Mouse (Mus musculus) gastrocnemius, postnatal 10 days (tissue): ENCODE data around the gene Pappa2. TPM values are rescaled to one million over a fixed set of nuclear protein-coding genes. Genes with fewer than 3 reads are reported as not detected.
A peak's percentile ranks its signal among the peaks of the same experiment; 100 is the strongest.

ENCODE experiments used
- DNase-seq: peaks from one replicate; pipeline ENCODE4 v3.0.0; 2021; ENCODE audit warnings: mixed read lengths
- total RNA-seq, 2 experiments: library from RNA; stranded (reverse); gene quantifications; 2 replicates each; pipeline ENCODE4 v1.2.3; 2021

Gene Pappa2
- total RNA-seq, 2 experiments from 2014 or later: 0.31 to 1.0 TPM

DNA sequence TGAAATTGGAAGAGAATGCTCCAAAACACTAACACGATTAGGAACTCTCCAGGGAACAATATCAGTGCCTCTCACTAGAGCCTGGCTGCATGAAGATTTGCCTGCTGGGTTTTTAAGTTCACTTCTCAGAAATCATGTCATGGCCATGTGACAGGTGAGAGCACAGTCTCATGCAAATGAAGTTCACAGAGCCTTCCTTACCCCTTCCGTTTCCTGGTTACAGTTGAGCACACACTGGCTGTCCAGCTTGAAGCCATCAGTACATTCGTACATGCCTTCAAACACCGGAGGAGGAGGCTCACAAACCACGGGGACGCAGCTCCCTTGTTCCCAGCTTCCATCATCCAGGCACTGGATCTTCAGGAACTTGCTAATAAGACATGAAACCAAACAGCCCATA, 215.6 kb downstream of the Pappa2 start:
- no peak for DNase-seq

DNA sequence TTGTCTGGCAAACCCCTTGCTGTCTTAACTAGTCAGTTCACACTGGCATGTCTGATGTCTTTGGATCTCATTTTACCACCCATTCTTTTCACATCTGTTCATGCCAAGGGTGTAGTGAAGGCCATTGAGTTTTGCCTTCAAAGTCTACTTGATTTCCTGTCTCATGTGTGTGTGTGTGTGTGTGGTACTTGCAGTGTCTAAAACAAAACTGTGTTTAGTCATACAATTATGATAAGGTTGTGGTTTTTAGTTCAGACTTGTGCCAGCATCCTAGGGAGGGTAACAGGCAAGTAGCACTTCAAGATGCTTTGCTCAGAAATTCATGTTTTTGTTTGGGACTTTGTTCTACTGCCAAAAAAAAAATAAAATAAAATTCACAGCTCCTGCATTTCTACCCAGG, 216.1 kb downstream of the Pappa2 start:
- no peak for DNase-seq

DNA sequence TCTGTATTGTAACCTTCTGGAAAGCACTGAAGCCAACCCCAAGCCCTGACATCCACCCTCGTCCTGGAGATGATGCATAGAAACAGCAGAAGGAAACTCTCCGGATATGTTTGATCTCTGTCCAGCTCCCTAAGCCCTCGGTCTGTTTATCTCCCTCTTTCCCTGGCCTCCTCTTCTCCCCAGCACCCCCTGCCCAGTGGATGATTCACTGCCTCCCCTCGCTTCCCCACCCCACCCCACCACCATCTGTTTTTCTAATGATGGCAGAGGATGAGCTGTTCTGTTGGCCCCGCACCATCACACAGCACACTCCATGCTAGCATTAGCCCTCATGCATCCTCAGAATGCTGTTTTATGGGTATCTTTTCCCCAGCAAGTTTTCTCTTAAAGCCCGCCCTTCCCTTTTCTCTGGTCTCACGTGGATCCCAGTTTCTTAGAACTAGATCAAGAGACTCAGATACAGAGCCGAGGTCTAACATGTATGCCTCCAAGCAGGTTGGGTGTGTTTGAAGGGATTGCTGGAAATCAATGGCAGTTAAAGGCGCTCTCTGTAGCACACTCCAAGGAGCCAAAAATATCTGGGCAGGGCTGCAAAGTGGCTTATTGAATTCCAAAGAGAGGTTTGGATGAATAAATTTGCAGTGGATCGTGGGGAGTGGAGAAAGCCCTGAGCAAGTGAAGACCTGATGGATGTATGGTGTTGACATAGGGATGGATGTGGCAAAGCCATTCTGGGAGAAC, 231.8 kb downstream of the Pappa2 start:
- peak; percentile 15 for DNase-seq

DNA sequence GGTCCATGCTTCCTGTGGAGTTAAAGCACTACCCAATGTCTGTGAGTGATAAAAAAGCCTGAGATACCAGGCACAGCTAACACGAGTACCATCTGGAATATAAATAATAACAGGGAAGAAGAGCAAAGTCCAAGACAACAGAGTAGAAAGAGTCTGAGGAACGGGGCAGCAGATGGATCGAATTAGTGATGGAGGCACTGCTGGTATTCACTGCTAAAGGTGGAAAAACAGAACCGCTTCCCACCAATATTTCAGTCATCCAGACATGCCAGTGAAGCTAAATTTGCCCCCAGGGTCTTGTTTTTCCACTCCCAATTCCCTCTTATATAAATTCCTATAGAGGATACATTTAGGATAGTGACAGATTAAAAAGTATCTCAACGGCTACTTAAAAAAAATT, 238.8 kb downstream of the Pappa2 start:
- DNase-seq: no peak

DNA sequence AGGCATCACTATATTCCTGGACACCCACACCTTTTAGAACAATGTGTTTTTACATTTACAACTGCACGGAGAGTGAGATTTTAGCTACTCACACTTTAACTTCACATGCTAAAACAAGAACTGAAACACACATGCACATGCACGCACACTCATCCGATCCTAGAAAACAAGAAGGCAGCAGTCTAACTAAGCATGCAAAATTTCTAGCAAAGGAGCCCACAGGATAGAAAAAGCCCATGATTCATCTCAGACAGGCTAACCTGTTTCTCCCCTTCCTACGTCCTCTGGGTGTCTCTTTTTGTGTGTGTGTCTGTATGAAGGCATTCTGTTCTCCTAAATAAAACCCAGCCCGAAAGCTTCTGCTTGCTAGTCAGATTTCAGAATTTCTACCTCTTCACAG, 239.3 kb downstream of the Pappa2 start:
- DNase-seq: no peak

DNA sequence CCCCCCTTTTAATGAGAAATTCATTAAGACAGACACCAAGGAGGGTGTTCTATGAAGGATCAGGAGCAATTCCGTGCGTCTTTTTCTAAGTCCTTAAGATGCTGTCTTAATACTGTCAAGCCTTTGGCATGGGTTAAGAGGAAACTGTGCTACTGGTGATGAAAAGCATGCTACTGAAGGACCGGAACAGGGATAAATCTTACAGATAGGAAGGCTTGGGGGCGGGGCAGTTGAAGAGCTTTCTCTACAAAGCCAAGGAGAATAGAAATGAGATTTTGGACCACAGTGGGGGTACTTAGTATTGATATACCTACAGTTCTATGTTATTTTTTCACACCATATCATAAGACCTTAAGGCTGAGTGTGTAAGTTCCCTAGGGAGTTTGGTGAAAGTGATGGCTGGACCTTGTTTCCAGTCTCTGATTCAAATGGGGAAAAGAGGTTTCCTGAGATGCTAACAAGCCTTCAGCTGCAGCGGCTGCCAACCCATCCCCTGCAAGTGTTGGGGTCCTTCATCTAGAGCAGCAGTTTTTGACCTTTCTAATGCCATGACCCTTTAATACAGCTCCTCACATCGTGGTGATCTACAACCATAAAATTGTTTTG, 240.0 kb downstream of the Pappa2 start:
- DNase-seq: no peak

DNA sequence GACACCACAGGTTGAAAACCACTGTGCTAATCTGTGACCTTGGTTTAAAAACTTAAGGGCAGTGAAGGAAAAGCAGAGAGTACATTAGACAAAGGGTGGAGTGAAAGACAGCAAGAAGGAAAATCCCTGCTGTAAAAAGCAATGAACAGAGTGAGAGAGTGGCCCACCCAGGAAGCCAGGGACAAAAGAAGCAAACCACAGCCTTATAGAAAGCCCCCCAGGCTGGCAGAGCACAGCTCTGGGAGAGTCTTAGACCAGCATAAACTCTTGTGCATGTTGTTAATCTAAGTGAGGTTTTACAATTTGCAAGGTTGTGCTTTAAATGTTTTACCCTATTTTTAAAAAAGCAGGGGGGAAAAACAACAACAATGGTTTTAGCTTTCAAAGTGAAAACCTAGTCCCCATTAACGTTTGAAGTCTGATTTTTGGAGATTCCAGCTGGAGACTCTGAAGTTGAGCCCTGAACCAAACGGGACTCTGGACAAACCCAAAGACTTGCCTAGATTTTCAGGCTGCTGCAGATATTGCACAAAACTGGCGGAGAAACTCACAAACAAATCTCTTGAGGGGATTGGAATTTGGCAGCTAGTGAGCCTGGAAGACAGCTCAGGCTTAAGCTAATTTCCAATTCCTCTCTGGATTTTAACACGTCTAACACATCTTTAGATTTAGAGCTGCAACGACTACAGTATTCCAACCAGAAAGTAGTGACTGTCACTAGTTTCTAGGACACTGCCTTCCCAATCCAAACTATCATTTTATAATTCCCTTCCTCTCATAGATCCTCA, 241.0 kb downstream of the Pappa2 start:
- DNase-seq: no peak

DNA sequence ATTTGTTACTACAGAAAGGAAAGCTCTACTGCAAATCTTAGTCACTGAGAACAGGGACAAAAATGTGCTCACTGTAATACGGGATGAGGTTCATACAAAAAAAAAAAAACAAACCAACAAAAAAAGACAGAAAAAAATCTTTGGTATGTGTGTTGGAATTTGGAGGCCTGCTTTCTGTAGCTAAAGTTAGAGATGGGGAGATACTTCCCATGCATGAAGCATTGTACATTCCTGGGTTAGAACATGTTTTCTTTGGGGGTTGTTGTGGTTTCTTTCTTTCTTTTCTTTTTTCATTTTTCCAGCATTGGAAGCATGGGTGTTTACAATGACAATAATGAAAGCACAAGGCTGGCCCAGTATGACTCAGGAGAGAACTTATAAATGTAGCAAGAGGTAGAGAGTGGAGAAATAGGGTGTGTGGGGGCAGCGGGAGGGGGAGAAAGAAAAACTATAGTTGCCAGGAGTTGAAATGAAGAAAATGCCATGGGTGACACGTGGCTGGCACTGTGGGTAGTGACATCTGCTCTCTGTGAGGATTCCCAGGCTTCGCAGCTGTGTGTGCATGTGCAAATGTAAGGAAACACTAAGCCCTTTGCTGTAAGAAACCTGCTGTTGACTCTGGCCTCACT, 247.3 kb downstream of the Pappa2 start:
- no peak for DNase-seq

DNA sequence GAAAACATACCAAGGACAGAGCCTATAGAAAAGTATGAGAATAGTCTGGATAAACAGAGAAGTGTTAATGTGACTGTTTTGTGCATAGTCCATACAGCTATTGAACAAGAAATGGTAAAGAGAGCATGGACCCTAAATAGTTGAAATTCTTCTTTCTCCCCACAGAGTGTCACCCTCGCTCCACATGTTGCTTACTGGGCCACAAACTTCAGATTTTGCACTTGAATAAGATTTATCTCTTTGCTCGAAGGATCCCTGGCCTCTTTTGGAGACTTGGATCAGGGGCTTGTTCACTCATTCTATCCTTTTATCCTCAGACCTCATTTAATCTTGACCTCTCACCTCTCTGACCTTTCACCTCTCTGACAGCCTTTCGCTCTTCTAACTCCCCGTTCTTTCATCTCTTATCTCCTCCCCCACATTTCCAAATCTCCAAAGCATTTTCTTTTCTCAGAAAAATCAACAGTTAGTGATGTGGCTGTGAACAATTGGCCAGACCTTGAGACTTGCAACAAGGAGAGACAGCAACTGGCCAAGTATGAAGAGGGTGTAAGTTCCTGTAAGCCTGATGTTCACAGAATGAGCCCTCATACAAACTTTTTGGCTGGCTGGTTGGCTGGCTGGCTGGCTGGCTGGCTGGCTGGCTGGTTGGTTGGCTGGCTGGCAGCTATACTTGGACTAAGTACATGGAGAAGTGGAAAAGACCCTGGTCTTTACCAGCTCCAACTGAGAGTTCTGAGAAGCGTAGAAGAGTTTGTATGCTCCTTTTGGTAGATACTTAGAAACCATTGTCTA, 266.8 kb downstream of the Pappa2 start:
- peak; percentile 38 for DNase-seq

DNA sequence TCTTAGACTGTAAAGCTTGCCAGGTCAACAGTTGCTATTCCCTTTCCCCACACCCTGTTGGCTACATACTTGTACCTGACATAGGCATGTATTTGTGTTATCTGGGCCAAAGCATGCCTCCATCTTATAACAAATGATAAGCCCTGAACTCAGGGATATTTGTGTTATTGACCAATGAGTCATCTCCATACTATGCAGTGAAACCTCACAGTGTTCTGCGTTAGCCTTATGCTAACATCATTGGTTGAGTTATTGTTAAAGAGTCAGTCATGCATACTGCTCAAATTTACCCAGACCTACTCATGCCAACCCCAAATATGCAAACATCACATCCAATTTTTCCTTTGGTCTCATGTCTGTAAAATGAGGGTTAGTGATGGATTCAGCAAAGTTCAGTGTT, 279.0 kb downstream of the Pappa2 start:
- no peak for DNase-seq

DNA sequence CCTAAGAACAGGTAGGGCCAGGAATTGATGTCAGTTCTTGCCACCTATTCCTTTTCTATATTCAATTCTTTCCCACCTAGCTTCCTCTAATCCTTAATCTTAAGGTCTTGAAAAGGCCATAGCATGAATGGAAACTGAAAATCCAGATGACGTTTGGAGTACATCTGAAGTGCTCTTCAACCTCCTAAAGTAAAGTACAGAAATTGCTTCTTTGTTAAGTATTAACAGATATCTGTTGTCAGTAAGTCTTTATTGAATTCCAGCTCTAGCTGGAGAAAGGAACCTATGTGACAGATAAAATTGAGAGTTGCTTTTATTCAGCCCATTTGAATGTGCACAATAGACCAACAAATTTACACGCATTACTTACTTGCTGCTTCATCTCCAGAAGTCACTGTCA, 280.1 kb downstream of the Pappa2 start:
- DNase-seq: no peak

DNA sequence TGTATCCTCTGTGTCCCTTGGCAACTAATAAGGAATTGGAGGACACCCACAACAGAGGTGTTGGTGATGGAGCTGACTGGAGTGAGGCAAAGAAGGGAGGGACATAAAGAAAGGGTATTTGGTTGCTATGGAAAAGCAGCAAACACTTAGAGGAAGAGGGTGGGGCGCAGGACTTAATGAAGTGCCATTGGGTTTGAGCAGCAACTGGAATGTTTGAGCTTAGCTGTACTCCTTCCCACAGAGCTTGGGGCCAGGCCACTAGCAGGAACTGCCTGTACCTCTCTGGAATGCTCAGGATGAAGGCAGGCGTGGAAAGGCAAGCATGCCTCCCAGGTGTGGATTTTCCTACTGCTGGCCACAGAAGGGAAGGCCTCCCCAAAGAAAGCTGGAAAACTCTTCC, 281.0 kb downstream of the Pappa2 start:
- DNase-seq: no peak

DNA sequence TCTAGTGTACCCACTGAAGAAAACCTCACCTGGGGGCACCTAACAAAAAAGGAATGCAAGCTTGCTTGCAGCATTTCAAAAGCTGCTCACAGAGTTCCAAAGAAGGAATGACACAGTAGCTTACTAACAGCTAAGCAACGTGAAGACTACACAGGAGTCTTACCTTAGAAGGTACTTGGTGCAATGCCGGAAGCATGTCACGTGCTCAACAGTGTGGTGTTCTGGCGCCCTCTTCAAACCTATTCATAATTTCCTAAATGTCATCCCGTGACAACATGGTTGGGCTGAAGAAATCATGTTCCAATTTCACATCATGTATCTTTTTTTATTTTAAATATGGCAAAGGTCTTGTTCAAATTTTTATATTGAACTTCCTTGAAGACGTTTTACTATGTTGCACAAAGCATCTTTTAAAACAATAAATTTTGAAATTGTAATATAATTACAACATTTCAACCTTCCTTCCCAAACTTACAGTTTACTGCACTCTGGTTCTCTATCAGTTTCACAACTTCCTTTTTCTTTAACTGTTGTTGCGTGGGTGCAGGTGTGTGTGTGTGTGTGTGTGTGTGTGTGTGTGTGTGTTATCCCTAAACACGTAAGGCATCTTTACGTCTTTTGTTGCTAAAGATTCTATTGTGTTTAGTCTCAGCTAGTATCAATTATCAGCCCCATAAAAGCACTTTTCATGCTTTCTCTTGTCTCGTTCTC, 282.3 kb downstream of the Pappa2 start:
- DNase-seq: no peak

DNA sequence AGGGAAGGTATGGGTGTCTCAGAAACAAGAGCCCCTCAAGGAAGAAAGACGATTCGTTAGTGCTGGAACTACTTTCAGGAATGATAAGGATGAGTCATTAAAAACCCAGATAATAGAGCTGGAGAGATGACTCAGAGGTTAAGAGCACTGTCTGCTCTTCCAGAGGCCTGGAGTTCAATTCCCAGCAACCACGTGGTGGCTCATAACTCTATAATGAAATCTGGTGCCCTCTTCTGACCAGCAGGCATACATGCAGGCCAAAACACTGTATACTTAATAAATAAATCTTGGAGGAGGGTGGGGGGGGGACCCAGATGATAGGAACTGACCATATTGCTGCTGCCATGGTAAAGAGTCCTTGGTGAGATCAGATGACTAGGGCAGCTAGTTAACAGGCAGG, 282.9 kb downstream of the Pappa2 start:
- DNase-seq: no peak

DNA sequence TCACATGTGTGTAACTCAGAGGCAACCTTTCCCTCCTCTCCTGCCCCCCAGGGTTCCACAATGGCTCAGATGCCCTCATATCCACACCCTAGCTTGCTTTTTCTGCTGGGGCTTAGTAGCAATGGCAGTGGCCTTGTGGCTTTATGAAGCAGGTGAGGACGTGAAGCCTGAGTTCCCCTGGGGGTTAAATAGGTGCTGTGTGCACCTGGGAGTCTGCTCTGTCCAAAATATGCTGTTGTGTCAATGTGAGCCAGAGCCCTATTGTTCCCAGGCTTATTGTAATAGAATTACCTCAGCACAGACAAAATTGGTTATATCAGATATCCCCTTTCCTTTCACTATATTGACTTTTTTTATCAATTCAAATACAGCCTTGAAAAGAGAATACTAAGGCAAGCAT, 292.6 kb downstream of the Pappa2 start:
- no peak for DNase-seq

DNA sequence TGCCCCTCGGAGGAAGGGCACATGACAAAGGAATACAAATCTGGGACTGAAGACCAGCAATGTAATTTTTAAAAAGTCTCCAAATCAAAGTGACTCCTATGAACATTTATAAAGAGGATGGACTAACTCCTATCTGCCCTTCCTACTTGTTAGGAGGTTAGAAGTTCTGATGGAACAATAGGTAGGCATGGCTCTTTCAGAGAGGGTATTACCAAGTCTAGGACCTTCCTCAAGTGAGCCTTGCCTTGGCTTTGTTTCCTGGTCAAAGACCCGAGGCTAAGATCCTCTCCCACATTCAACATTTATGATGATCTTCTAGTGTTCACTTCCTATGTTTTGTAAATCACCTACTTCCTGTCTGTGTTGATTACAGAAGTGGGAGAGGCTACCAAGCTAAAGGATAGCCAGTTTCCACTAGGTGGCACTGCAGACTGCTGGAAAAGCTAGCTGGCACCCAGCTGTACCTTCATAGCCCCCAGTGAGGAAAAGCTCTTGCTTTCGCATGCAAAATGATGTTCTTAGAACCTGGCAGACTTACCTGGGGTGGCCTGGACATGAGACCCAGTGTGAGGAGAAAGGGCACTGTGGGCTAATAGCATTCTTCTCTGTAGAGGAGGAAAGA, 310.2 kb downstream of the Pappa2 start:
- peak; percentile 66 for DNase-seq

DNA sequence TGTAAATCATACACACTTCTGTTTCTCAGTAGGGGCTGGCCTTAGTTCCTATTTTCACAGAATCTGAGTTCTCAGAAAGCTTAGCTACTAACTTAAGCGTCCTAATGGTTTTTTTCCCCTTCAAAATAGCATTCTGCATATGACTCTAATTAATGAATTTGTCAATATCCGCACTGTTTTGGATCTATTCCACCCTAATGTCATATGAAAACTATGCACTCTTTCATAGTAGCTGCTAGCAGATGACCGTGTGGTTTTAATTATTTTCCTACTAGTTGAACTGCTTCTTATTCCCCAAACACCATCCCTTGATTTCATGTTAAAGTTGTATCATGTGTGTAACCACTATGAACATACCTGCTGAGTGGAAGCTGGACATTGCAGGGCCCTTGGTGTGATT, 314.3 kb downstream of the Pappa2 start:
- no peak for DNase-seq
